ENCODE assay signal across 21 mouse cellular contexts in genomic region chr2:91498093-91498719, GRCm38 (mm10). TPM values are rescaled to one million over a fixed set of nuclear protein-coding genes. Genes with fewer than 3 reads are reported as not detected.
DNase-seq lines count a peak whose midpoint lies in the region; ATAC-seq and TF ChIP-seq lines count a peak whose summit lies in the region.
"Had no signal": no experiment of that assay in that cellular context is flagged by ENCODE, and none has a peak within 500 bp of the region (broad histone marks: within the 10 kb centered on the region; RNA-seq: fewer than 3 reads in every experiment).

No protein-coding gene starts in this region.

- no peak for DNase-seq in lung, adult 2 months
- no peak for DNase-seq in lung, postnatal 10 days
- DNase-seq in 416B (ENCODE audit: low read depth) (peak; percentile 41), adipocyte (ENCODE audit: low spot score) (no peak)
- no peak for DNase-seq in c-Kit-positive CD71-positive TER-119-positive erythroid progenitor cells, embryonic 14.5 days (ENCODE audit: low spot score)
- DNase-seq: adrenal gland, adult 8-10 months; cerebellum, adult 8-10 months; kidney, adult 18-20 months; kidney, postnatal 25 days; left cerebral cortex, postnatal 4 days; retina, postnatal 1 day had no signal

- H3K4me1 ChIP-seq in lung, adult 2 months (ENCODE audit: control insufficient read depth, insufficient read depth, low read length): no peaks in the 10 kb centered on the region
- H3K4me1 ChIP-seq in hindbrain, embryonic 12.5 days: no peaks in the 10 kb centered on the region
- H3K4me1 ChIP-seq: embryonic facial prominence, embryonic 15.5 days; forebrain, embryonic 13.5 days; heart, embryonic 15.5 days; liver, embryonic 12.5 days; neural tube, embryonic 15.5 days had no signal

- peak; percentile 89 for ATAC-seq in common myeloid progenitor, adult 5-6 weeks (replicated peaks; ENCODE audit: low read depth, poor library complexity, severe bottlenecking)
- peak; percentile 77 for ATAC-seq in monocyte, adult 5-6 weeks (replicated peaks; ENCODE audit: insufficient number of reproducible peaks, low FRiP score, low TSS enrichment, poor library complexity, severe bottlenecking)
- no peak for ATAC-seq in hindbrain, embryonic 12.5 days (ENCODE audit: low FRiP score)
- ATAC-seq: forebrain, embryonic 13.5 days; liver, embryonic 12.5 days had no signal

- H3K4me2 ChIP-seq in hindbrain, embryonic 12.5 days (replicated peaks): no peak overlapping the region
- H3K4me2 ChIP-seq: embryonic facial prominence, embryonic 15.5 days; forebrain, embryonic 13.5 days; heart, embryonic 15.5 days; hindbrain, embryonic 14.5 days; liver, embryonic 12.5 days; neural tube, embryonic 15.5 days had no signal

- no peaks in the 10 kb centered on the region for H3K27me3 ChIP-seq in hindbrain, embryonic 12.5 days
- H3K27me3 ChIP-seq: embryonic facial prominence, embryonic 15.5 days; forebrain, embryonic 13.5 days; heart, embryonic 15.5 days; liver, embryonic 12.5 days; neural tube, embryonic 15.5 days had no signal

- no peak for TF ChIP-seq POLR2A in lung, adult 2 months (IDR thresholded peaks at IDR 0.05; ENCODE audit: borderline replicate concordance, extremely low read depth, low read depth, low read length)

- 73% methylated on average over 8 of the region's 8 CpGs for WGBS in lung, adult 2 months
- 90% methylated on average over 8 of the region's 8 CpGs for WGBS in hindbrain, embryonic 12.5 days

- no peak for TF ChIP-seq CTCF in lung, adult 2 months (IDR thresholded peaks at IDR 0.05; ENCODE audit: insufficient read depth, low read length)

- no peaks in the 10 kb centered on the region for H3K9me3 ChIP-seq in hindbrain, embryonic 12.5 days (replicated peaks)
- H3K9me3 ChIP-seq: embryonic facial prominence, embryonic 15.5 days; forebrain, embryonic 13.5 days; heart, embryonic 15.5 days; liver, embryonic 12.5 days; neural tube, embryonic 15.5 days had no signal

- no peak overlapping the region for H3K9ac ChIP-seq in hindbrain, embryonic 12.5 days
- H3K9ac ChIP-seq: embryonic facial prominence, embryonic 15.5 days; forebrain, embryonic 13.5 days; heart, embryonic 15.5 days; hindbrain, embryonic 14.5 days; liver, embryonic 12.5 days; neural tube, embryonic 15.5 days had no signal

- H3K4me3 ChIP-seq in lung, adult 2 months (replicated peaks; ENCODE audit: extremely low read depth, low read depth, low read length): peak overlapping the region; percentile 44
- no peak overlapping the region for H3K4me3 ChIP-seq in hindbrain, embryonic 12.5 days
- H3K4me3 ChIP-seq: embryonic facial prominence, embryonic 15.5 days; forebrain, embryonic 13.5 days; heart, embryonic 15.5 days; liver, embryonic 12.5 days; neural tube, embryonic 15.5 days had no signal

- H3K27ac ChIP-seq in hindbrain, embryonic 12.5 days: no peak overlapping the region
- H3K27ac ChIP-seq: embryonic facial prominence, embryonic 15.5 days; forebrain, embryonic 13.5 days; heart, embryonic 15.5 days; hindbrain, embryonic 14.5 days; liver, embryonic 12.5 days; neural tube, embryonic 15.5 days had no signal

- H3K36me3 ChIP-seq in hindbrain, embryonic 12.5 days: peaks cover 68% of the 10 kb centered on the region
- H3K36me3 ChIP-seq: neural tube, embryonic 15.5 days had no signal

RNA-seq across cellular contexts. Expression of gene Ckap5, which starts 28.4 kb away (rescaled TPM):
- 4.7 and 9.1 TPM in 2 replicates for polyA plus RNA-seq in lung, adult 2 months (2012; rRNA removed)
- total RNA-seq in common myeloid progenitor, adult 5-6 weeks (2017): 107 and 117 TPM in 2 replicates
- 35.8 to 49.7 TPM (median 41.9 TPM) in 3 replicates for total RNA-seq in monocyte, adult 5-6 weeks (2017)
- 136 and 139 TPM in 2 replicates for polyA plus RNA-seq in hindbrain, embryonic 12.5 days (2016; fragmentation: Nextera tagmentation; extraction: Ambion mirVana)

RNA-seq across cellular contexts. Expression of gene Lrp4, which starts 40.9 kb away (rescaled TPM):
- 47.6 and 55.6 TPM in 2 replicates for polyA plus RNA-seq in lung, adult 2 months (2012; rRNA removed)
- total RNA-seq in common myeloid progenitor, adult 5-6 weeks (2017): 0.63 and 1.3 TPM in 2 replicates
- 1.4 to 2.5 TPM (median 1.6 TPM) in 3 replicates for total RNA-seq in monocyte, adult 5-6 weeks (2017)
- polyA plus RNA-seq in hindbrain, embryonic 12.5 days (2016; fragmentation: Nextera tagmentation; extraction: Ambion mirVana): 5.8 and 6.4 TPM in 2 replicates
- total RNA-seq: megakaryocyte-erythroid progenitor cell, adult 5-6 weeks had no signal

RNA-seq across cellular contexts. Expression of gene 1110051M20Rik, which starts 53.7 kb away (rescaled TPM):
- 19.2 and 27.0 TPM in 2 replicates for polyA plus RNA-seq in lung, adult 2 months (2012; rRNA removed)
- total RNA-seq in common myeloid progenitor, adult 5-6 weeks (2017): 12.2 and 28.9 TPM in 2 replicates
- total RNA-seq in monocyte, adult 5-6 weeks (2017): 4.0 to 12.7 TPM (median 5.5 TPM) in 3 replicates
- 104 and 105 TPM in 2 replicates for polyA plus RNA-seq in hindbrain, embryonic 12.5 days (2016; fragmentation: Nextera tagmentation; extraction: Ambion mirVana)
